Mouse (Mus musculus) c-Kit-negative CD71-positive TER-119-positive erythroid progenitor cells, embryonic 14.5 days (primary cell): ENCODE data around the gene Ambra1.

ENCODE experiments used
- DNase-seq: peaks from one replicate; pipeline ENCODE4 v3.0.0-alpha.2; 2013; ENCODE audit warnings: low read depth, low spot score

Gene Ambra1

DNA sequence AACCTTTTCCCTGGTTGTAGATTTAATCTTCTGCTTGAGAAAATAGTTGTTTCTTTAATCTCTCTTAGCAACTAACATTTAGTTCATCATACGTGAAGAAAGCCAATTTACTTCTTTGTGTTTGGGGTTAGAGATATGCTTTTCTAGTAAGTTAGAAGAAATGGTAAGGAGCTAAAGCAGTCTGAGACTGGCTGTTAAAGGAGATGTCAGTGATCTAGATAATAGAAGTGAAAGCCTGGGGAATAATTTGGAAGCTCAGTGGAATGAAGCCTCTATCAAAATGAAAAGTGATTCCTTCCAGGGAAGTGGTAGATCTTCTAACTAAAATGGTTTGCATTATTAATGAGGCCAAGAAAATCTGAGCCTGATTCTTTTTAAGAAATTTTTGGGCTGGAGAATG is 141.3 kb downstream of the Ambra1 start:
- DNase-seq = no peak

DNA sequence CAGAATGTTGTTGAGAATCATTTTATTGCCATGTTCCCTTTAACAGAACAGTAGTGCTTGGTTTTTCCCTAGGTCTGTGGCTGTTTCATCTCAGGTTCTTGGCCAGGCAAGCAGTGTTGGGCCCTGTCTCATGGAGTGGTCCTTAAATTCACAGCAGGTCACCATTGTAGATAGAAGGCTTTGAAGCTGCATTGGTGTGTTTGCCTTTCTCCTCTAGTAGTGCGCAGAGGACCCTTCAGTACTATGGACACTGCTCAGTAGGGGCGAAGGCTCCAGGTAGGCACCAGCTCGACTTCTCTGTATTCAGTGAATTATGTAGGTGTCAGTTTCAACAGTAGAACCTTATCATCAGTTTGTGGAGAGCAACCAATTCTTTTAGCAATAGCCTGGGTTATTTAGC is 142.7 kb downstream of the Ambra1 start:
- no peak for DNase-seq

DNA sequence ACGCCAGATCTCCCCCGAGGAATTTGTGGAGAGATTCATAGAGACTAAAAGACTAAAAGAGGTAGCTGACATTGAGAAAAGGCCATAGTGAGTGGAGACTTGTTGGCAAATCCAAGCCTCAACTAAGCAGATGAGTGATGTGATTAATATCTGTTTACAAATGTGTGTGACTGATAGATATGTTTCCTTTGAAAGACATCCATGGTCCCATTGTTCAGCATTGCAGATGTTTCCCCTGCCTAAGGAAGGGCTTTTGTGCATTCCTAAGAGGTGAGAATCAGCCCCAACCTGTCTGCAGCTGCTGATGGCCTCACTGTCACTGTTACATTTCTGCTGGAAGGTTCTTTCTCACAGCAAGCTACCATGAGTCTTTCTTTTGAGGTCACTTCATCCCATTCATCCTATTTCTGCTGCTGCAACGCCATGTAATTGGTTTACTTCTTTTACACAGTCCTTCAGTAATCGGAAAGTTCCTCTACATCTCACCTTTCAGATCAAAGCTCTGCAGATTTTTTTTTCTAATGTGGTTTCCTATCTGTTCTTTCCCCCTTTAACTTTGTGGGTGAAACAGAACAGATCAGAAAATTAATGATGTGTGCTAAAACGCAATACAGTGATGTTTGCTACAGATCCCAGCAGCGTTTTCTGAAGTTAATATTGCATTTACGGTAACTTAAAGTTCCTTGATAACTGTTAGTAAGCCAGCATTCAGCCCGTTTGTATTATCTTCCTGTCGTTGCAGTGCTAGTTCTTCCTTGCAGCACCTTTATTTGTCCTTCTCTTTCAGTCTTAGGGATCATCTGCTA is 146.3 kb downstream of the Ambra1 start:
- DNase-seq = no peak

DNA sequence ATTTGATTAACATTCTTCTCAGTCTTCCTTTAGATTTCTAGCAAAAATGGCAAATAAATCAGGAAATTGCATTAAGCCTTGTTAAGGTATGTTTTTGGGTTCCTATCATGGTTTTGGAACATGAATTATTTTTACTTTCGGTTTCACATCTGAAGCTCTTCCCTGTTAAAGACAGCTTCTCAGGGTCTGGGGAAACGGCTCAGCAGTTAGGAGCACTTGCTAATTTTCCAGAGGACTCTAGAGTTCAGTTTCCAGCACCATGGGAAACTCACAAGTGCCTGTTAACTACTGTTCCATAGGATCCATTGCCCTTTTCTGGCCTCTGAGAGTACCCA is 146.8 kb downstream of the Ambra1 start:
- no peak for DNase-seq

DNA sequence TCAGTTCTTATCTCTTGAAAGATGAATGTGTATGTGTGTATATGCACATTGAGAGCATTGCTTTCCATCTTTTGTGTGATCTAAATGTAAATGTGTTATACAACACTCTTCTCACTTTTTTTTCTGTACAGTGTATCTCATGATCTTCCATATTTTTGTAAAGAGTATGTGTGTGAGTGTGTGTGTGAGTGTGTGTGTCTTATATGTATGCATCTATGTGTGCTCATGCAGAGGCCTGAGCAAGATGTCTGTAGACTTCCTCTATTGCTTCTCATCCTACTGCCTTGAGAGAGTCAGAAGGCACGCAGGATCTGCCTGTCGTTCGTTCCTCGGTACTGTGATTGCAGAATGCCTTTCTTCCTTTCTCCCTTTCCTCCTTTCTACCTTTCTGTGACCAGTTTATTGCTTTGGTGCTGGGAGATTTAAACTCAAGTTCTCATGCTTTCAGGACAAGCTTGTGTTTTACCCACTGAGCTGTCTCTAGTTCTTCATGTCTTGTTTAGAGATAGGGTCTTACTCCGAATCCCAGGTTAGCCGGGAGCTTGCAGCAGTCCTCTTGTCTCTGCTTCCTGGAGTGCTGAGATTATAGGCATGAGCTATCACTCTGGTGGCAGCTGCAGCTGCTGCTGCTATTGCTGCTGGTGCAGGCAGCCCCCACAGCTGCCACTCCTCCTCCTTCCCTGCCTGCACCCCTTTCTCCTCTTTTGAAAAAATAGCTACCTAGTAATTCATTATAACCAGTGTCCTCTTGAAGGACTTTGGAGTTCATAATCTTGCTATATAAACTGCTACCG is 148.7 kb downstream of the Ambra1 start:
- DNase-seq = no peak

DNA sequence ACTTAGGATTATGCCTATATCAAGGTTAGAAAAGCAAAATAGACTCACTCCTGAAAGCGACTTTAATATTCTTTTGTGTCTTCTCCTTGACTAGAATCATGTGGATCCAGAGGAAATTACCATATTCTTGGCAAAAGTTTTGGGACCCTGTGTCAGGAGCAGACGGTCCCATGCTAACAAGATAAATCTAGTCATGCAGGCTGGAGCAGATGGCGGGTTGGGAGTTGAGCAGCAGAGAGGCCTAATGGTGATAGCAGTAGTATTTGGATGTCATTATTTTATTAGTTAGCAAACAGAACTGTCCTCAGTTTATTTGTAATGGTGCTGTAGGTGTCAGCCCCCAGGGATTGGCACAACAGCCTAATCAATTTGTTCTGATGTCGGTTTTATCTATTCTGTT is 154.0 kb downstream of the Ambra1 start:
- DNase-seq = no peak

DNA sequence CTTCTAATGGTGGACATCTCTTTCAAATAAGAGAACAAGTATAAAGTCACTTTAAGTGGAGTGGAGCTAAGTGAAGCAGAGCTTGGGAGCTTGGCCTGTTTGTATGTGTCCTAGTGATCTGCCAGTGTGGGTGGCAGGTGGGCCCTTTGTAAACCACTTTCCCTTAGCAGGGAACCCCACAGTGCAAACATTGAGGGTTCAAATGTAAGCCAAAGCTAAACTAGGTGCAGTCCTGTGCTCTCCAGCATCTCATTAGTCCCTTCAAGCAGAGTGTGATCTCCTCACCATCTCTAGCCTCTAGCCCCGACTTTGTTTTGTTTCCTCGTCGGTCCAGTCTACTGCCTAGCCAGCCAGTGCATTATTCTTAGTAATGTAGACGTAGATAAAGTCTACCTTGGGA is 154.7 kb downstream of the Ambra1 start:
- no peak for DNase-seq

DNA sequence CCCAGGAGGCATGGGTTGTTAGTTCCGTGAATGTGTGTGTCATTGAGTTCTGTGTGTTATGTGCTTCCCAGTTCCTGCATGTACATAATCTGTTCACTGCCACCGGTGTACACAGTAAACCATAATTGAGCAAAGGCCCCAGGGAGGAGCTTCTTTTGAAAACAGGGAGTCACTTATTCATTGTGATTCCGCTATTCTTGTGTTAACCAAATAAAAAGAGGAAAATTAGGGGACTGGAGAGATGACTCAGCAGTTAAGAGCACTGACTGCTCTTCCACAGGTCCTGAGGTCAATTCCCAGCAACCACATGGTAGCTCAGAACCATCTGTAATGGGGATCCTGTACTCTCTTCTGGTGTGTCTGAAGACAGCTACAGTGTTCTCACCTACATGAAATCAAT is 164.8 kb downstream of the Ambra1 start:
- DNase-seq = no peak

DNA sequence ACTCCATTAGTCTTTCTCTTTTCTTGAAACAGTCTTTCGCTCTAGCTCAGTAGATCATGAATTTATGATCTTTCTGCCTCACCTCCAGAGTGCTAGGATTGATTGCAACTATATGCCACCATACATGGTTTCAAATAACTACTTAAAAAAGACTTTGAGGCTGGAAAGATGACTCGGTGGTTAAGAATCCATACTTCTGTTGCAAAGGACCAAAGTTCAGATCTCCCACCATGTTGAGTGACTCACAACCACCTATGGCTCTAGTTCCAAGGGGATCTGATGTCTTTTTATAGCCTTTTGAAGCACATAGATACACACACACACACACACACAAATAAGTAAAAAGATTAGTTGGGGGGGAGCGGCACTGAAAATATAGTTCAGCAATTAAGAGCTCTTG is 165.5 kb downstream of the Ambra1 start:
- DNase-seq = no peak

DNA sequence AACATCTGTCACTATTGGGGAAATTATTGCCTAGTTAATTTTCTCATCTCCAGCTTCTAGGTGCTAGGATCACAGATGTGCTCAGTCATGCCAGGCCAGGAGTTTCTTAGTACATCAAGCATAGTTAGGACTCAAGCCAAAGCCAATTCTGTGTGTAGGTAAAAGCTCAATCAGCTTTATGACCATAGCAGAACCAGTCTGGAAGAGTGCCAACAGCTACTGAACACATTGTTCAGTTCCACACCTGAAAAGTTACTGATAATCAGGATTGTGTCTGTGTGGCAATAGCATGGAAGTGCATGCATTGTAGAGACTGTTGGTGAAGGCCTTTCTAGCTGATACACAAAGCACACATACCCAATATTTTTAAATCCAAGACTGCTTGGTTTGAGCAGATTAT is 168.0 kb downstream of the Ambra1 start:
- DNase-seq = no peak

DNA sequence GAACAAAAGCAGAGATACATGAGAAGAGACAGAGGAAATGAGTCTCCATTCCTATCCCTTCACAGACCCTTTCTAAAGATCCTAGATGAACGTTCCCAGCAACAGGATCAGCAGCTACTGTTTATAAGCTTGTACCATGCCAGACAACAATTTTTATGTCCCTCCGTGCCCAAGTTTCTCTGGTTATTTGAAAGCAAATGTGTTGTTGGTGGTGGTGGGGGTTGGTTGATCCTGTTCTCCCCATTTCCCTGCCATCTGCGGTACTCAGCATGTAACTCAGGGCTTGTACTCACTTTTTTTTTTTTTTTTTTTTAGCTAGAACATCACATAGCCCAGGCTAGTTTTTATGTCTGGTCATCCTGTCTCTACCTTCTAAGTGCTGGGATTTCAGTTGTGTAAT is 169.2 kb downstream of the Ambra1 start:
- DNase-seq = no peak

DNA sequence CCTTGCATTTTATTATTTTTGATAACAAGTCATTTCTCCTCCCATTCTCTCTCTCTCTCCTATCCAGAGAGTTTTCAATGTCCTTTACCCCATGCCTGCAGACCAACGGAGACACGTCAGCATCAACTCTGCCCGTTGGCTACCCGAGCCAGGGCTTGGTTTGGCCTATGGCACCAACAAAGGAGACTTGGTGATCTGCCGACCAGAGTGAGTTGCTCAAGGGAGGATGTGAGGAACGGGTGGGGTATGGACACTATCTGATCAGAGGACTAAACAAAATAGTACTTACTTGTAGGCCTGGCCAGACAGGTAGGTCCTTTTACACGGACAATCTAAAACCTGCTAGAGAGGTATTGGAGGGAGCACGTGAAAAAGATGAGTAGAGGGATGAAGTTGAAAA is 170.5 kb downstream of the Ambra1 start:
- no peak for DNase-seq

DNA sequence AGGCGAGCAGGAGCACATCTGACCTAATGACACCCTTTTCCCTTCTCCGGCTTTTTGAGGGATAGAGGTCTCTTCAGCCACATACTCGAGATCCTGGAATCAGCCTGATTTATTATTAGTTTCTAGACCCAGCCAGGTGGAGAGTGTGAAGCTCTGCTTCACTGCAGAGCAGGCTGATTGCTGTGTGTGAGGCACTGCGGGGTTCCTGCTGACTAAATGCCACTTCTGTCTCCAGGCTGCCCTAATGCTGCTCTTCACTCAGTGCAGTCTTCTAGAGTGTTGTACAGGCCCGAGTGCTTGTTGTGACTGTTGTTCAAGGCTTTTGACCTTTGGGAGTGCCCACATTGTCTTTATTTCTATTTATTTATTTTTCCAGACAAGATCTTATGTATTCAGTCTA is 172.4 kb downstream of the Ambra1 start:
- DNase-seq = no peak

DNA sequence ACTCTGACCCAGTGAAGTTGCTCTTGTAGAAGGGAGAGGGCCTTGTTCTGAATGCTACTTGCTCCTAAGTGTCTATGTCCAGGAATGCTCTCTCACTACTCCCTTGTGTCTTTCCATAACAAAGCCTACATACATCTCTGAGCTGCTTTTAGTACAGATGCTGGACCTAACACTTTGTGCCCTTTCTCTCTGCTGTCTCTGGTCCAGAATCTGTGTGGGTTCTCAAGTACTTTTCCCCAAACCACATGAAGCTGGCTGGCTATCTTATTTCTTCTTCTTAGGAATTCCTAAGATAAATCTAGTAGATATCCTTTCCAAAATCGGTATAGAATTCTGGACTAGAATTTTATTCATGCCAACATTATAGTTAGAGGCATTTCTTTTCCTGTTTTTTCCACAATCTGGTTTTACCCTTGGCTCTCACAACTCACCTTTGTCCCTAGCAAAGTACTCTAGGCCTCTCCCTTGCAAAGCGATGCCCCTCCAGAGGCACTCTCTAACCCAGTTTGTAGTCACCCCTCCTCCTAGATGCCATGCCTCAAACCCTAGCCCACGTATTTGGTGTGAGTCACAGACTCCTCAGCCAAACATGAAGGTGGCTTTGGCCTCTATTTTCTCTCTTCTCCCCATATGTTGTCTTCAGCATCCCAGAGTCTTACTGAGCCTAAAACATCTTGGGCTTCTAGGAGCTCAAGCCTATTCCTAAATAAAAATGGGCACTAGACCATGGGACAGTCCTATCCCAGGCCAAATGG is 173.4 kb downstream of the Ambra1 start:
- DNase-seq = no peak

DNA sequence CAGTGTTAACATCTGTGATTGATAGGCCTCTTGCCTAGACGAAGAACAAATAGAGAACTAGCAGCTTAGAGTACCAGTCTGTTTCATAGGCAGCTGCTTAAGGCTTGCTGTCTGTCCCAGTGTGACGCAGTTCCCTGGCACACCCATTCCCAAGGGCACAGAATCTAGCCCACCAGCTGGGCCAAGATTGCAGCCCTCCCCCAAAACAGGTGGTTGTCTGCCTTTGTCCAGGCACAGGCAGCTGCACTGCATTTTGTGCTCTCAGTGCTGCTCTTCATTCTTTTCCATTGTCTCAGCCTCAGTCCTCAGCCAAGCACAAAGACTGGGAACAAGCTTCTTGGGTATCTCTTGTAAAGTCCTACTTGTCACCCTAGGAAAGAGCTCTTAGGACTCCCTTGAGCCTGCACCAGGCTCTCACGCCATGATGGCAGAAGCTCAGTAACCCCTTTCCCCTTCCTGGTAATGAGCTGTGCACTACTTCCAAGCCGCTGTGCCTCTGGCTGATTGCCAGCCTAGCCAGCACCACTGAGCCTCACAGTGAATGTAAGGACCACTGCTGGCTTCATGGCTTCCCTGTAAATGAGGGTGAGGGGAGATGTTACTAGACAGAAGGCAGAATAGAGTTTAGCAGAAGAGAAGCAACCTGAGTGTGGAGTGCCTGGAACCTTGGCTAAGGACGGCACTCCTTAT is 174.8 kb downstream of the Ambra1 start:
- DNase-seq = no peak

DNA sequence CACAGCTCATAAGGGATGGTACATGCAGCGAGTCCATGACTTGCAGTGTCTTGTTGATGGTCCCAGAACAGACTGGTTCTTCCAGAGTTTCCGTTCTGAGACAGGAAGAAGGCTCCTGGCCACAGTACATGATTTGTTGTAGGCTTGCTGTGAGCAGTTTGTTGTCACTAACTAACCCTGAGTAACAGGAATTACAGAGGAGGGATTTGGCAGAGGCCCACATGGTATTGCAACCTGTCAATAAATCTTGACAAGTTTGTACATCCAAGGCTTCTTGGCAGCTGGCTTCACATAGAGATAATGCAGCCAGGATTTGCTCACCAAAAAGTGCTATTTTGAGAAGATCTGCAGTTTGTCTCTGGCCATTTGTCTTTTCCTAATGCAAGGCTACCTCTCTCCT is 176.2 kb downstream of the Ambra1 start:
- no peak for DNase-seq

DNA sequence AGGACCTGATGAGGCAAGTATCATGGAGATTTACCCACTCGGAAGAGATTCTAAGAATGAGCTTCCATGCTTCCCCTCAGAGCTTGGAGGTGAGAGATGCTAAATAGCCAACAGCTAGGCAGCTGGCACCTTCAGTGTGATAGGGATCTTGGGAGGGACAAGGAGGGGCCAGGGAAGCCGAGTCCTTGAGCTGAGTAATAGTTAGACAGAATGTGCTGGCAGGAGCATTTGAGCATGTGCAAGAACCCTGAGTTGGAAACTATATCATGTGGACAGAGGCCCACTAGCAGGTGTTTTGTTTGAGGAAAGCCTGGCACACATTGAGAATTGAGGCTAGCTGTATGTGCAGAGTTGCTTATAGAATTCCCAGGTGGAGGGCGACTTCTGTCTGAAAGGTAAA is 182.7 kb downstream of the Ambra1 start:
- no peak for DNase-seq

DNA sequence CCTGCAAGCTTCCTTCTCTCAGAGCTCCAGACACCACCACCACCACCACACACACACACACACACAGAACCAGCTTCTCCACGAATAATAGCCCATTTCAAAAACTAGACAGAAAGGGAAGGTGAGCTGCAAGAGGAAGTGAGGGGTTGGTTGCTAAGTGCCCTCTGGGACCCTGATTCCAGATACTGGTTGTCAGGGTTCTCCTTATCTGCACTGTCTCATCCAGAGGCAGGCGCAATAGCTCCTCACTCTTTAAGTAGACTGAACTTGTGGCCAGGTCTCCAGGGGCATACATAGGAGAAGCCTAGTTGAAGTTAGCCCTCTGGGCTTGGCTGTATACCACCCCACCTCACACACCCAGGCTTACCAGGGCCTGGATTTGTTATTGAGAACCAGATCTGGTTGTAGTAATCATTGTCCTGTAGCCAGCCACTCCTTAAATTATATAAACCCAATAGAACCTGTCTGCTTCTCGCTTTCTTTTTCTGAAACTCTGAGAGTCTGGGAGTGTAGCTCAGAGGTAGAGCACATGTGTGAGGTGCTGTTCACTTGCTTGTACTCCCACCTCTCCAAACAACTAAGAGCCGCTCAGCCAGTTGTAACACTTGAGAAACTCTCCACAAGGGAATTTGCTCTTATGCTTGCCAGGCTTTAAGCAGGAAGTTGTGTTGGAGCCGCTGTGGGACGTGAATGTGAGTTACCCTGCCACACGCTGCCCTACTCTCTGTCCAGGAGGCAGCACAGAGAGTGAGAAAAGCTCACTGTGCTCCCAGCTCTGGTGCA is 183.6 kb downstream of the Ambra1 start:
- DNase-seq = no peak

DNA sequence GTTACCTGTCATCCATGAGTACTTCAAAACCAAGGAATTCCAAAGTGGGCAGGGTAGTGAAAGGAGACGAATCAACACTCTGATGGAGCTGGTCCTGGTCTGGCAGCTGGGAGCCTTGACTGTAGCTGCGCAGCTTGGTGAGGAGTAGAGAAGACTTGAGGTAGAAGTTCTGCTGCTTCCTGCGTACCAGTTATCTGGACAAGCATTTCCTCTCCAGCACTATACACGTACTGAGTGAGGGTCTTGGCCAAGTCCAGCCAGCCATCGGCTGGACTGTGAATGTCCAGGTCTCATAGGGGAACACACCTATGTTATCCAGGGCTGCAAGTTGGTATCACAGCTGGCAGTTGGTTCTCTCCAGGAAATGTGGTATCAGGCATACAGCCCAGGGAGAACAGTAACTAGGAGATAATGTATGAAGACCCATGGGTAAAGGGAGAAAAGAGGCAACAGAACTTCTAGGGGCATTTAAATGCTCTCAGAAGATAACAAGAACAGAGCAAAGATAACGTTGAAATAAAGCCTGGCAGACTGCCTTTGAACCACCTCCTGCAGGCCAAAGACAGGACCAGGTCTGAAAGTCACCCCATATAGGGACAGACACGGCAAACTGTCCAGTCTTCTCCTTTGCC is 186.5 kb downstream of the Ambra1 start:
- no peak for DNase-seq

DNA sequence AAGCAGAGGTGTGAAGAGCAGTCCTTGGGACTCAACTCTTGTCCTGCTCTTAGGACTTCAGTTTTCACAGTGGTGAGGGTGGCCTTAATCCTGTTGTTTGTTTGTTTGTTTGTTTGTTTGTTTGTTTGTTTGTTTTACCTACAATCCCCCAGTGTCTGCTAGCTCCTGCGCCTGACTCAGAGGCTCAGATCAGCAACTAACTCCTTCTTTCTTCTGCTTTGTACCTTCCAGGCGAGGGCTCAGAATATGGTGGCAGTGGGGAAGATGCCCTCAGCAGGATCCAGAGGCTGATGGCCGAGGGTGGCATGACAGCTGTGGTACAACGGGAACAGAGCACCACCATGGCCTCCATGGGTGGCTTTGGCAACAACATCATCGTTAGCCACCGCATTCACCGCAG is 187.2 kb downstream of the Ambra1 start:
- DNase-seq = no peak

DNA sequence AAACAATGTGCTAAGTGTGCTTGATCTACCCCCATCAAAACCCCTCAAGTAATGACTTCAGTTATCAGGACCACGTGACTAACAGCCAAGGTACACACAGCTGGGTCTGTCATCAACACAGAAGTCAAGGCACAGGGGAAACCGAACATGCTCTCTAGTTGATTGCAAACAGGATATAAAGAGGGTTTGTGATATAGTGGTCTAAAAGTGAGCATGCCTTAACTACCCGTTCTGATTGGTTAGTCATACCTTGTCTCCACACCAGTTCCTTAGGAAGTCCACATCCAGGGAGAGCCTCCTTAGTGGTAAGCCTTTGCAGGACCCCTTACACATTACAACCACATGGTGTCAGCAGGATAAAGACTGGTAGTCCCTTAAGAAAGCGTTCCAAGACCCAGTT is 190.2 kb downstream of the Ambra1 start:
- DNase-seq = no peak
